Mouse (Mus musculus): ENCODE results near the gene Ildr1. TPM values are rescaled to one million over a fixed set of nuclear protein-coding genes. Genes with fewer than 3 reads are reported as not detected.

Gene Ildr1
- total and polyA plus RNA-seq, 3 experiments, result 0.27 TPM; not detected in 2

- DNase-seq (ENCODE audit: low spot score) (no peak), ATAC-seq (ENCODE audit: extremely low read depth, insufficient number of reproducible peaks, low FRiP score, poor library complexity, severe bottlenecking) (no peak)
- no peaks in the 10 kb centered on the region for H3K9me3 ChIP-seq (replicated peaks)
- no peaks in the 10 kb centered on the region for H3K36me3 ChIP-seq (replicated peaks)
- H3K4me3 ChIP-seq (ENCODE audit: low read depth, low read length), result no peak overlapping the region
- peaks cover 26% of the 10 kb centered on the region; the same call in 1 of the 2 replicates for H3K27me3 ChIP-seq (ENCODE audit: insufficient read depth, low read length)
- H3K4me1 ChIP-seq (ENCODE audit: insufficient read depth, low read depth, low read length), result no peaks in the 10 kb centered on the region
- 0 out of 2 replicates have a peak, but pooled peaks have one; percentile 4 for TF ChIP-seq CTCF (IDR thresholded peaks at IDR 0.05; ENCODE audit: low read depth, low read length)
- no peak for TF ChIP-seq GATA1 (IDR thresholded peaks at IDR 0.05; ENCODE audit: borderline replicate concordance, low read length)
These were observed 26.6 kb downstream of the Ildr1 start for GRCm38 (mm10) chr16:36720194-36721055.

GRCm38 (mm10) chr16:36722739-36723138 is 29.0 kb downstream of the Ildr1 start:
- DNase-seq (ENCODE audit: low spot score), result no peak
- no peak for ATAC-seq (ENCODE audit: extremely low read depth, insufficient number of reproducible peaks, low FRiP score, poor library complexity, severe bottlenecking)
- H3K4me3 ChIP-seq (ENCODE audit: low read depth, low read length), result no peak overlapping the region
- H3K4me1 ChIP-seq (ENCODE audit: insufficient read depth, low read depth, low read length), result no peaks in the 10 kb centered on the region
- H3K36me3 ChIP-seq (replicated peaks), result no peaks in the 10 kb centered on the region
- no peak for TF ChIP-seq POLR2AphosphoS5 (IDR thresholded peaks at IDR 0.05; ENCODE audit: insufficient replicate concordance, low read depth, low read length)
- no peak for TF ChIP-seq TAL1 (conservative IDR thresholded peaks at IDR 0.05; ENCODE audit: low read depth, low read length)
- TF ChIP-seq GATA2 (IDR thresholded peaks at IDR 0.05; ENCODE audit: borderline replicate concordance, low read depth, low read length), result no peak
- TF ChIP-seq CTCF (IDR thresholded peaks at IDR 0.05; ENCODE audit: low read depth, low read length), result no peak
- TF ChIP-seq GATA1 (IDR thresholded peaks at IDR 0.05; ENCODE audit: borderline replicate concordance, low read length), result no peak
- H3K27me3 ChIP-seq (ENCODE audit: insufficient read depth, low read length), result peaks cover 21% of the 10 kb centered on the region; the same call in 1 of the 2 replicates
- no peaks in the 10 kb centered on the region for H3K9me3 ChIP-seq (replicated peaks)

GRCm38 (mm10) chr16:36723880-36724443 is 30.2 kb downstream of the Ildr1 start:
- no peak for TF ChIP-seq POLR2AphosphoS5 (IDR thresholded peaks at IDR 0.05; ENCODE audit: insufficient replicate concordance, low read depth, low read length)
- DNase-seq (ENCODE audit: low spot score), result no peak
- Histone ChIP-seq H3K9me3 (replicated peaks) (no peaks in the 10 kb centered on the region), H3K4me3 (ENCODE audit: low read depth, low read length) (no peak overlapping the region), H3K4me1 (ENCODE audit: insufficient read depth, low read depth, low read length) (no peaks in the 10 kb centered on the region), H3K36me3 (replicated peaks) (no peaks in the 10 kb centered on the region), H3K27me3 (ENCODE audit: insufficient read depth, low read length) (peaks cover 20% of the 10 kb centered on the region; the same call in 1 of the 2 replicates)
- ATAC-seq (ENCODE audit: extremely low read depth, insufficient number of reproducible peaks, low FRiP score, poor library complexity, severe bottlenecking), result no peak

DNA sequence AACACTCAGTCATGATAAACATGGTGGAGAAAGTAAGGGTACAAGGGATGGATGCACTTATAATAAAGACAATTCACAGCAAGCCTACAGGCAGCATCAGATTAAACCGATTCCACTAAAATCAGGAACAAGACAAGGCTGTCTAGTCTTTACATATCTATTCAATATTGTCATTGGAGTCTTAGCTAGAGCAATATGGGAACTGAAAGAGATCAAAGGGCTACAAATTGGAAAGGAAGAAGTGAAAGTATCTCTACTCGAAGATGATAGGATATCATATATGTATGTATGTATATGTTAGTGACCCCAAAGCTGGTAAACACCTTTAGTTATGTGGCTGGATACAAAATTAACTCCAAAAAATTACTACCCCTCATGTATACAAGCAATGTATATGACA is 35.2 kb downstream of the Ildr1 start:
- DNase-seq (ENCODE audit: low spot score) (no peak), ATAC-seq (ENCODE audit: extremely low read depth, insufficient number of reproducible peaks, low FRiP score, poor library complexity, severe bottlenecking) (no peak)
- peaks cover under 1% of the 10 kb centered on the region for H3K27me3 ChIP-seq (ENCODE audit: insufficient read depth, low read length)
- no peak for TF ChIP-seq POLR2AphosphoS5 (IDR thresholded peaks at IDR 0.05; ENCODE audit: insufficient replicate concordance, low read depth, low read length)
- no peak for TF ChIP-seq TAL1 (conservative IDR thresholded peaks at IDR 0.05; ENCODE audit: low read depth, low read length)
- TF ChIP-seq GATA2 (IDR thresholded peaks at IDR 0.05; ENCODE audit: borderline replicate concordance, low read depth, low read length), result no peak
- no peak for TF ChIP-seq CTCF (IDR thresholded peaks at IDR 0.05; ENCODE audit: low read depth, low read length)
- no peak for TF ChIP-seq GATA1 (IDR thresholded peaks at IDR 0.05; ENCODE audit: borderline replicate concordance, low read length)
- no peak overlapping the region for H3K4me3 ChIP-seq (ENCODE audit: low read depth, low read length)
- no peaks in the 10 kb centered on the region for H3K4me1 ChIP-seq (ENCODE audit: insufficient read depth, low read depth, low read length)
- H3K9me3 ChIP-seq (replicated peaks), result no peaks in the 10 kb centered on the region
- H3K36me3 ChIP-seq (replicated peaks), result no peaks in the 10 kb centered on the region

- Histone ChIP-seq H3K4me1 (ENCODE audit: insufficient read depth, low read depth, low read length) (no peaks in the 10 kb centered on the region), H3K4me3 (ENCODE audit: low read depth, low read length) (no peak overlapping the region), H3K27me3 (ENCODE audit: insufficient read depth, low read length) (peaks cover 3% of the 10 kb centered on the region), H3K9me3 (replicated peaks) (no peaks in the 10 kb centered on the region), H3K36me3 (replicated peaks) (no peaks in the 10 kb centered on the region)
- TF ChIP-seq POLR2AphosphoS5 (IDR thresholded peaks at IDR 0.05; ENCODE audit: insufficient replicate concordance, low read depth, low read length), result no peak
- ATAC-seq (ENCODE audit: extremely low read depth, insufficient number of reproducible peaks, low FRiP score, poor library complexity, severe bottlenecking) (no peak), DNase-seq (ENCODE audit: low spot score) (no peak)
These were observed 38.8 kb downstream of the Ildr1 start for GRCm38 (mm10) chr16:36732572-36732971.

GRCm38 (mm10) chr16:36733827-36734226 is 40.0 kb downstream of the Ildr1 start:
- TF ChIP-seq GATA2 (IDR thresholded peaks at IDR 0.05; ENCODE audit: borderline replicate concordance, low read depth, low read length) (no peak), POLR2AphosphoS5 (IDR thresholded peaks at IDR 0.05; ENCODE audit: insufficient replicate concordance, low read depth, low read length) (no peak), TAL1 (conservative IDR thresholded peaks at IDR 0.05; ENCODE audit: low read depth, low read length) (no peak), GATA1 (IDR thresholded peaks at IDR 0.05; ENCODE audit: borderline replicate concordance, low read length) (no peak), CTCF (IDR thresholded peaks at IDR 0.05; ENCODE audit: low read depth, low read length) (no peak)
- no peak for DNase-seq (ENCODE audit: low spot score)

More at GRCm38 (mm10) chr16:36733827-36734226, 40.0 kb downstream of the Ildr1 start:
- ATAC-seq (ENCODE audit: extremely low read depth, insufficient number of reproducible peaks, low FRiP score, poor library complexity, severe bottlenecking), result no peak
- peaks cover 3% of the 10 kb centered on the region for H3K27me3 ChIP-seq (ENCODE audit: insufficient read depth, low read length)
- H3K4me3 ChIP-seq (ENCODE audit: low read depth, low read length), result no peak overlapping the region
- no peaks in the 10 kb centered on the region for H3K36me3 ChIP-seq (replicated peaks)
- no peaks in the 10 kb centered on the region for H3K4me1 ChIP-seq (ENCODE audit: insufficient read depth, low read depth, low read length)
- H3K9me3 ChIP-seq (replicated peaks), result no peaks in the 10 kb centered on the region
